Mouse (Mus musculus) T-cell, adult 2 months (primary cell): ENCODE measurements at regions not wholly inside any gene's neighbourhood (a gene's known extent, or its start where the extent isn't known, plus 50 kb on each side); places are given as distances from the start of the nearest gene placed in this dataset.

ENCODE experiments used
- DNase-seq: peaks from one replicate; pipeline ENCODE4 v3.0.0; 2022; ENCODE audit warnings: low spot score

DNA sequence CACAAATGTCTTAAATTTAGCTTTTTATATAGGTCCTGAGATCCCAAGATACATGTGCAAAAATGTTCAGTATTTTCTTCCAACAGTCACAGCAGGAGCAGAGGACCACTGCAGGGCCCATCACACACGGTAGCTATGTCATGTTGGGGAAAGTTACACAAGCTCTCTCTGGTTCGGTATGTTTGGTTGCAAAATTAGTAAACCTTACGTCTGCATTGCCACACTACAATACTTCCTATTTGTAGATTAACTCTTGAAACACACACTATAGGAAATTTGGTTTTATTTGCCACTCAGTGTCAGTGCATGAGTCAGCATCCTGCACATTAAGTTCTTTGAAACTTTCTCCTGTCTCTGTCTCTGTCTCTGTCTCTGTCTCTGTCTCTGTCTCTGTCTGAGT is 82.0 kb downstream of the Cth start:
- no peak for DNase-seq

DNA sequence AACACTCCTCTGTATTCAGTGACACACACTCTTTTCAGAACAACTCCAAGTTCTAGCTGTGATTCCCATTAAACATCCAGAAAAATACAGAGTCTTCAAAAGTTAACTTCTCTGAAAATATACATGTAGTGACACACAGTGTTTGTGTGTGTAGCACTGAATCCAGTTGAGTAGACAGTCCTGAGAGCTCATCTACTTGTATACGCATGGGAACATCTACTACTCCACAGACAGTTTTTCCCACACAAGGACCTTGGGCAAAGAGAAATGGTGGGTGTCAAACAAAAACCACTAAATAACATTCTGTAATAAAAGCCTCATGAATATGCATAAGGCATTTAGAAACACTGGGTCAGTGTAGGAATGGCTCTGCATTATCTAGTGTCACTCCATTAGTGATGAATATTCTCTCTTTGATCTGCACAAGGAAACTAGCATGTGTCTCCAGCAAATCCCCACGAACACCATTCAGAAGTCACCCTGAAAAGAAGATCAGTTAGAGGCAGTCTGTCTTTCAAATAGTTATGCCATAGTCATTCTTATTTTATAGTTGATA is 83.6 kb downstream of the Cth start:
- no peak for DNase-seq

DNA sequence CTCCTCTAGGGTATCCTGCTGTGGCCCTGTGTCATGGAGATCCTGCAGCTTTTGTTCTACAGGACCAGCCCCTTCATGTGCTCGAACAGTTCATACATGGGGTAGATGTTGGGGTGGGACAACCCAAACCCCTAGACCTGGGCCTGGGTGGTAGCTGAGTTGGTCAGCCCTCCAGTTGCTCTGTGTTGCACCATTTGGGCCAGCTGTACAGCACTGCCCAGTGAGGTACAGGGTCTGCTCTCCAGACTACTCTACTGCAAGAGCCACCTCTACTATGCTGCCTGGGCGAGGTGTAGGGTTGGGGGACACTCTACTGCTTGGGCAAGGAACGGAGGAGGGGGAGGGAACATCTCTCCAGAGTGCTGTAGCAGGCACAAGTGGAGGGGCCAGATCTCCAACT is 120.6 kb downstream of the Cth start:
- no peak for DNase-seq

DNA sequence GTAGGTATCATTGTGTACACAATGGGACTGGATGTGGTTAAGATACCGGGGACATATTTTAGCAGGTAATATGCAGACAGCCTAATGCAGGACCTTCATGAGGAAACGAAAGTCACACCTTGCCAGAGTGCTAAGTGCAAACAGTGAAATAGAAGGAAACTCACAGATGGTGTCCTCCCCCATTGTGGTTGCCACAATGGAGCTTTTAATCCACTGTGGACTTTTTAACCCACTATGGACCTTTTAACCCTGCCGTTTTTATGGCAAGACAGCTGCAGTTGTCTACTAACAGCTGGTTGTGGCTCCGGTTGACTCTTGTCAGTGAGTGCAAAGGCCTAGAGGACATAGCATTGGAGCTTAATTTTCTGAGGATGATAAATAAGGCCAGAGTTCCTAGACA is 121.5 kb downstream of the Cth start:
- no peak for DNase-seq

DNA sequence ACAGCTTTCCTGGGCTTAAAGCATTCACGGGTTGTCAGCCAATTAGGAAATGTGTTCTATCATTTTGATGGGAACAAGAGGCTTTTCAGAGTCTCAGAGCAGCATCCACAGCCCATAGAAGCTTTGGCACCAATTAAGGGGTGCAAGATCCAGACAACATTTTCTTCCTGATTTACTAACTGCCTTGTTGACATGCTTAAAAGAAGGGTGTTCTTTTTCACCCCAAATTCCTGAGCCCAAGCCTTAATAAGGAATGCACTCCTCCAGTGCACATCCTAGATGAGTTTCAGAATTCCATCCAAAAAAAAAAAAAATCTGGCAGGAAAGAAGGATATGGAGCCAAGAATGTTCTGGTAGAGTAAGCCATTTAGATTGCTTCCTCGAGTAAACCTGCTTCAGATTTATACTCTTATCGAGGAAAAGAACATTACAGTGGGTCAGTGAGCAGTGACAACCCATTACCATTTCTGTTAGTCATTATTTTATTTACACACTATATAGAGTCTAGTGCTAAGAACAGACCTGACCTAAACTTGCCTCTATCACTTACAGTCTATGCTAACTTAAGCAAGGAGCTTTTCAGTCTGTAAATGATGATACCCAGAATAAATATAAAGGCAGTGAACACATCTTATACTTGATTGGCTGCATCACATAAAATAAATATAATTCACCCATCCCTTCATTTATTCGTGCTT is 137.2 kb downstream of the Cth start:
- DNase-seq: no peak

DNA sequence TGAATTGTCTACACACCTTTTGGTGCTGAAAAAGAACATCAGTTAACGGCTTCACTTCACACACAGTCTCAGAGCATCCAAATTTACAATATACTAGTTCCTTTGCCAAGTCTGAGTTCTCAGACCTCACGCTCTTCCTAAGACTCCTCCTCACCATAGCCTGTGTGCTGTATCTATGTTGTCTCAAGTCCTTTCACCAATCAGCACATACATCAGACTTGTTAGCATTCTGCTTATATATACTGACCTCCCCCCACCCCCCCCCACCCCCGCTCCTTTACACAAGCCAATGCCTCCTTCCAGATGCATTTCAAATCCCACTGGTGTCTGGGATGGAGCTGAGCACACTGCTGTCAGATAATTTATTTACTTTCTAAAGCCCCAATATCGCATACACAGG is 143.8 kb downstream of the Cth start:
- DNase-seq: no peak

DNA sequence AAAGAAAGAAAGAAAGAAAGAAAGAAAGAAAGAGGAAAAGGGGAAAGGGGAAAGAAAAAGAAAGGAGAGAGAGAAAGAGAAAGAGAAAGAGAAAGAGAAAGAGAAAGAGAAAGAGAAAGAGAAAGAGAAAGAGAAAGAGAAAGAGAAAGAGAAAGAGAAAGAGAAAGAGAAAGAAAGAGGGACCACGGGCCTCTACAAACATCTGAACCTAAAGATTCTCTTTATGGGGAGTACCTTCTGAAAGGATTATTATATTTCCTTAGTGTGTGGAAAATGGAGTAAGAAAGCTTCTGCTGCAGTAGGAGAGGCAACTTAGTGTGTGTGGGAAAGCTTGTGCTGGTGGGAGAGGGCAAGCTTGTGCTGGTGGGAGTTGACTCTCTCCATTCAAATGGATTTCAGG is 147.1 kb downstream of the Cth start:
- no peak for DNase-seq

DNA sequence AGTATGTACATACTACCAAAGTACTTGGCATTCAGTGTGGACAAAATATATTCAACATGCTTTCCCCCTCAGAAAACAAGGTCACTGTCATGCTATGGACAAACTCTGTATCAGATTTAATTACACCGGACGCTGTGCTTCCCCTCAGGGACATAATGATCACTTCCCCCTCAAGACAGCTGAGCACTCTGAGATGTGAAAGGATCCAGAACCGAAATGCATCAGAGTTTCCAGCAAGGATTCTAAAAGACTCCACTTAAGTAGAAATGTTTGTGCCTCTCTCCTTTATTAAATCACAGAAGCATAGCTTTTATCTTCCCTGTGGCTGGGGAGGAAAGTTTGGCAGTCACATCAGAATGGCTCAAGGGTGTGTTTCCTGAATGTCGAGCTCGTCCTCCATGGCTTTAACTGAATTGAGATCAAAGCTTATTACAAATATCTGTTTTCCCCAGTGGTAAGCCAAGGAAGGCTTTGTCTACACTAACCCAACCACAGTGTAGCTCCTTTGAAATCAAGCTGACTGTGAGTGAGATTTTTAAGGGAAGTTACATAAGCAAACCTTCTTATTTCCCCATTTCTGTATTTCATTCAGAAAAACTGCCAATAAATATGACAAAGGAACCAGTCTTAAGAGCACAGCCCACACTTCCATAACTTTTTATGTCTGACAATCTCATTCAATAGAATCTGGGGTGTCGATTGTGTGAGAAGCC is 161.2 kb downstream of the Cth start:
- no peak for DNase-seq

DNA sequence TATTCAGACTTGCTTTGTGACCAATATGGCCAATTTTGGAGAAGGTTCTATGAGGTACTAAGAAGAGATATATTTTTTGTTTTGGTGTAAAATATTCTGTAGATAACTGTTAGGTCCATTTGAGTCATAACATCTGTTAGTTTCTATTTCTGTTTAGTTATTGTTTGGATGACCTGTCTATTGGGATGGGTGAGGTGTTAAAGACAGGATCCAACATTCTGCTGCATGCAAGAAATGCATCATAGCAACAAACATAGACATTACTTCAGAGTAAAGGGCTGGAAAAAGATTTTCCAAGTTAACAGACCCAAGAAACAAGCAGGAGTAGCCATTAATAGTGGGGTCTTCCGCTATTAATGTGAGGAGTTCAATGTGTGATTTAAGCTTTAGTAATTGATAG is 165.0 kb downstream of the Cth start:
- no peak for DNase-seq

DNA sequence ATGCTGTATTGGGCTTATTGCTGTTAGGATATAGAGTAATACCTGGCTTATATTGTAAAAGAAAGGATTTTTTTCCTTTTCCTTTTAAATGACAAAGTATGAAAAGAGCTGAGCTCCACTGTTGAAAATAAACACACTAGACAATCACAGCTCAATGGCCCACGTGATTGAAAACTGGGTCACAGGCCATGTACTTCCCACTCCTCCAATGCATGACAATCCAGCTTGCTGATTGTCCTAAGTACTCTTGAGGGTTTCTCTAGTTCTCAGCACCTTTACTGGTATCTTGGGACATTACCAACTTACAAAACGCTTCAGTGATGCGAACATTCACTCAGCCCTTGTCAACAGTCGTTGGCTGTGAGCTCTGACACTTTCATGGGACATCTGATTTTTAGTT is 170.1 kb downstream of the Cth start:
- no peak for DNase-seq

DNA sequence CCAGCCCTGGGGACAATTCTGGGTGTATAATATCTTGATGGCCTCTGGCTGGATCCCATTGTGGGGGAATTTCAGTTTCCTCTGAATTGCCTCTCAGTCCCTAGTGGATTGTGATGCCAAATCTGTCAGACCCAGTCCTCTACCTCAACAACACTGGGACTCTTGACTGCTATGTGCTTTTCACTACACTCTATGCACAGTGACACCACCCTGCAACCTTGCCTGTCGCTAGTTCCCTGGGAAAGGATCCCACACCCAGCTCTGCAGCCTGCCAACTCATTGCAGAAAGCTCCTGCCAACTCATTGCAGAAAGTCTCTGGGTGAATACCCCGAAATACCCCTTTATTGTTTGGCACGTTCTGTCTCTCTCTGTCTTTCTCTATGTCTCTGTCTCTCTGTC is 174.6 kb downstream of the Cth start:
- no peak for DNase-seq

DNA sequence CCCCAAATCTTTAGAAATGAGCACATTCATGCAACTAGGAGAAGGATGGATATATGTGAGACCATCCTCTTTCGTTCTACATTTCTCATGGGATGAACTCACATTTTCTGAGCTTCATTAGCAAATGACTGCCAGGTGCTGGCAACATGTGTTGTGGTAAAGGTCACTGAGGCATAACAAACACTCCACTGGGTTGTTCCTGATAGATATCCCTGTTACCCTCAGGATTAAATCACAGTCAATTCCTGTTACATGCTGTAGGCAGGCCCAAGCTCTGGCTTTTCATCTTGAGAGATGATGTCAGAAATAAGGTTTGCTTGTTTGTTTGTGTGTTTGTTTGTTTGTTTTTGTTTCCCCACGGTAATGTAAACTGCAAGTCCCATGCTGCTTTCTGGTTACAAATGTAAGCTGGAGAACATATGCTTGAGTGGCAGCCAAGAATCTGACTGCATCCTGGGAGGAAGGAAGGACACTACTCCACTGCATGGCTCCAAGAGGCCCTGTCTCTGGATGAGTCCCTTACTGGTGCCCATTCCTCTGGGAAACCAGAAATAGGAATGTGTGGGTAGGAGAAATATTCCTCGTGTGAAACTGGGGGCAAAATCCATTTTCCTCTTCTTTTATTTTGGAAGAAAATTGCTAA is 176.4 kb downstream of the Cth start:
- DNase-seq: no peak

DNA sequence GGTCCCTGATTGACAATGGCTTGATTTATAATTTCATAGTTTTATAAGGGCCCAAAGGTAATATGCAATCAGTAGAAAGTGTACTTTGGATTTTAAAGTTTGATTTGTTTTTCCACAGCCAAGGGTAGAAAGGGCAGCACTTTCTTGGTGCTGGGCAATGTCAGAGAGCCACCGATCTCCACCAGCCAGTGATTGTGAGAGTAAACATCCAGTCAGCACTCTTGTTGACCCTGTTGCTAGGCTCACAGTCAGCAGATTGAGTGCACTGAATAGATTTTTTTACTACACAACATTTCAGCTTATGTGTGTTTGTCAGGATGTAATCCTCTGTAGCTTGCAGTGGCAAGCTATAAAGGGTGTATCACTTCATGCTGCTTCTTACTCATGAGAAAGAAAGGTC is 176.3 kb downstream of the Ptger3 start:
- DNase-seq: no peak

DNA sequence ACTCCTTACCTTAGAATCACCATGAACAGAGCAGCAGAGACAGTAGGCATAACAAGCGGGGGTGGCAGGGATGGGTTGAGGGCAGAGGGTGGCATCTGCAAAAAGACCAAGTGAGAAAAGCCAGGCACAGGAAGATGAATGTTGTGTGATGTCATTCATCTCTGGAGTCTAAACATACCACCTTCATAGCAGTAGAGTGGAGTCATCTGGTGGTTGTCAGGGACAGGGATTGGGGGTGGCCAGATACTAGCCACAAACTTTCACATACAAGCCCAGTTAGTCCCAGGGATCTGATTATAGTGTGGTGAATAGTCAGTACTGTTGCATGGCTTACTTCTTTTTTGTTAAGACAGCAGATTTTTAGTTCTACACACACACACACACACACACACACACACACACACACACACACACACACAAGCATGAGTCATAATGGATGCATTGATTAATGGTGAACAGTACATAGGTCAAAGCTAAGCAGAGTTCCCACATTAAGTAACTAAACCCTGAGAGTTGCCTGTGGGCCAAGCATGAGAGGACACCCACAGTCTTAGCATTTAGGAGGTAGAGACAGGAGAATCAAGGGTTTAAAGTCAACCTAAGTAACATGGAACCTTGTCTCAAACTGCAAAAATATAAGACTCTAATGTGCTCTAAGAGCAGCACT is 173.1 kb downstream of the Ptger3 start:
- no peak for DNase-seq

DNA sequence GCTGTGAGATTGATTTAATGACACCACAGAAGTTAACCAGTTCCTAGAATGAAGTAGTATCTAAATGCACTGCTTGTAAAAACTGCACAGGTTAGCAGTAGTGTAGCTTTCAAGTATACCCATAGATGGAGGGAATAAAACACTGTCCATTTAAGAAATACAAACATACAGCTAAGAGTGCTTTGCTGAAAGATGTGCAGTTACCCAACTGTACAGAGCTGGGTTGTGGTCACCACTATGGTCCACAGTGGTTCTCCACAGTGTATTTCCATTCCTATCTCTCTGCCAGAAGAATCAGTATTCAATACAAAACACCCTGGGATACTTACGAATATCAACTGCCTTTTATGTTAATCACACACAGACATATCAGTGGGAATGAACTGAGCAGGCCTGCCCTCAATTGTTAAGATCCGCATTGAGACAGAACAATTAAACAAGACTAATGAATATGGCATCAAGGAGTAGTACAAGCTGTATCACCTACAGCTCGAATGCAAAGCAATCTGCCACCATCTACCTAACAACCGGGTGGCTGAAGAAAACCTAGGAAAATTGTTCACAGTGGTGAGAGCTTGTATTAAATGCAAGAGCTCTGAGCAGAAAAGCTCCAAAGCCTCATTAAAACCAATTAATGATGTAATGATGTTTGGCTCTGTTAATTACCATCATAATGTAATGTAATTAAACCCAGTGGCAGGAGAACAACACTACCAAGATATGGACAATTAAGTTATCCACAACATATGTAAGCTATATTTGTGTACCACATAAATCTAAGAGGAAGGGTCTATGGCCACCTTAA is 165.6 kb downstream of the Ptger3 start:
- no peak for DNase-seq

DNA sequence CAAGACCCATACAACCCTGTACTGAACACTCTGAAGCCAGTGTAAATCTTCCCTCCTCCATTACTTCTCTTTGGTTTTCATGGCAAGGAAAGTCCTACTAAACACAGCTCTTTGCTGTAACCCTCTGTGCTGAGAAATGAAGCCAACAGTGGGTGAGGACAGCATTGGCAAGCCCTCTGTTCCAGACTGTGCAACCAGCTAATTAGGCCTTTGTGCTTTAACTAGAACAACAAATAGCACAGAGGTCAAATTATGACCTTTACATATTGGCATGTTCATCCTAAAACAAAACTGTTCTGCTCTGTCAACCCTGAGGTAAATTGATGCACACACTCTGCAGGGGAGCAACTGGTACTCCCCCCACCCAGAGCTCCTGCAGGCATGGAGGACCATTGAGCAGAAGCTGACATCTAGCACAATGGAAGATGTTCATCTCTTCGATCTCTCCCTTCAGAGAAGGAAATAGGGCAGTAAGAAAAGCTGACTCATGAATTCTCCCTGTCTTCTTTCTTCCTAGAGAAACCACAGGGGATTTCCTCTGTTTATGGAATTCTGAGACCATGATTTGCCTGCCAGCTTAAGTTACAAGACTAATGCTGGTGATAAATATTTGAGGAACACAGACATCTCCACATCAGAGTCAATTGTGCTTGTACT is 163.1 kb downstream of the Ptger3 start:
- no peak for DNase-seq

DNA sequence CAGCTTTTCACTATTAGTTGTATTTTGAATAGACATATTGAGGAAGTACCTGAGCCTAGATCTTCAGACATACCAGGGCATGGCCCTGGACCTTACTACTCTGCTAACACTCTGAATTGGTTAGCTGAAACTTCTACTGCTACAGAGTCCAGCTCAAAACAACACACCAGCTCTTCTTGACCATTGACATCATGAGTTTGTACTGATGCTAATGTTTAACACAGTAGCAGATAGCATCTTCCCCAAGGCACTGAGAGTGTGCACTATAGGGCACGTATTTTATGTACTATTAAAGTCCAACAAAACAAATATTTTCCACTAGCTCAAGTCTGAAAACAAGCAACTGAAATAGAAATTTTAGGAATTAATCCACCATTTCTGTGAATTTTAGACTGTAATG is 157.8 kb downstream of the Ptger3 start:
- no peak for DNase-seq

DNA sequence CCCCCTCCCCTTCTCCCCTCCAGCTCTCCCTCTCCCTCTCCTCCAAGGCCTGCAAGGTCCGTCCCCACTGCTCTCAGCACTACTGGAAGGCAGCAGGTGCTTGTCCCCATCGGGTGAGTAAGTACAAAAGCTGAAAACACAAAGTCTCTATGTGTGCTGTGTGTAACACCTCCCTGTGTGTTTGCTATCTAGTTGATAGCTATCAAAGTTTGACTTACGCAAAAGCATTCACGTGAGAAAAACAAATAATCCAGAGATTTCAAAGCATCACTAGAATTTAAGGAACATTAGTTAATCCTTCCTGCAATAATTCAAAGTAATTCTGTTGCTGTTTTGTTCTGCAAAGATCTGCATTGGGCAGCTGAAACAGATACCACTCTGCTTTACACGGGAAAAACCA is 156.5 kb downstream of the Ptger3 start:
- DNase-seq: no peak

DNA sequence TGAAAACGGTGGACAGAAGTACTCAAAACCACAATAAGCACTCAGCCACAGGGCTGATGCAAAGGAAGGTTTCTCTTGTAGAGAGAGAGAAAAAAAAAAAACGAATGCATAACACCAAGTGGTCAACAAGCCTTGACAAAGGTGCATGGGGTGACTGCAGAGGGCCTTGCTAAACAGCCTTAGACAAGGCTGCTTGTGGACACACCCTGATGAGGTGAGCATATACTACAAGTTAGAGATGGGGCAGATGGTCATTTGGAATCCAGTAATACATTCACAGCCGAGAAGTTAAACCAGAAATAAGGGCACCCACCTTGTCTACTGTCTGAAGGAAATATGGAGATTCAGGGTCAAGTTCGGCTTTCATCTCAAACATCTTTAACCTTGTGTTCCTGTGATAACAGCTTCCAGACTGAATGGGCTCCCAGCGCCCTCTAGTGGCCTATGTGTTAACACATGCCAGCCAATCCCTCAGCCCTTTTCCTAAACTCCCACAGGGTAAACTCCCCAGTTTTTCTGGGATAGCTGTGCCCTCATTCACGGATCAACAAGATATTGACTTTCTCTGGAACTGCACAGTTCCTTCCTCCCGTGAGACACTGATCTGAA is 150.7 kb downstream of the Ptger3 start:
- peak; percentile 14 for DNase-seq

DNA sequence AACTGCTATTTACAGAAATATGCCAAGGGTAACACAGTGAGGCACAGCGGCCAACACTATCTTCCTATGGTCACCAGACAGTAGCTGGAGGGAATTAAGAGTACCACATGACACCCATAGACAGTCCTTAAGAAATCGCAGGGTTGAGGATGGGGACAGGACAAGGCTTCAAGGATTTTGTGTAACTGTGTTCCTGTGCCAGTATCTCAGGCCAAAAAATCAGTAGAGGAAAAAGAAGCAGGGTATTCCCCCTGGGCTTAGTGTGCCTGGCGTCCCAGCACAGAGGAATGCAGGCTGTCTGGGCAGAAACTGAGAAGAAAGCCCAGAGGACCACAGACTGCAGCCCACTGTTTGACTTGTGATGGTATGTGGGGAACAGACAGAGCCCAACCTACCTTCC is 147.3 kb downstream of the Ptger3 start:
- no peak for DNase-seq
